Mouse (Mus musculus) lung, postnatal 0 days (tissue): ENCODE results near the gene Abr.

Experiments
- CTCF ChIP-seq: IDR thresholded peaks from 2 replicates; pipeline ENCODE4 v1.5.1; 2016; ENCODE audit warnings: antibody characterized with exemption, mild to moderate bottlenecking
- EP300 ChIP-seq: IDR thresholded peaks from 2 replicates; pipeline ENCODE4 v1.6.1; 2016; ENCODE audit warnings: antibody characterized with exemption, mild to moderate bottlenecking, control low read depth

DNA sequence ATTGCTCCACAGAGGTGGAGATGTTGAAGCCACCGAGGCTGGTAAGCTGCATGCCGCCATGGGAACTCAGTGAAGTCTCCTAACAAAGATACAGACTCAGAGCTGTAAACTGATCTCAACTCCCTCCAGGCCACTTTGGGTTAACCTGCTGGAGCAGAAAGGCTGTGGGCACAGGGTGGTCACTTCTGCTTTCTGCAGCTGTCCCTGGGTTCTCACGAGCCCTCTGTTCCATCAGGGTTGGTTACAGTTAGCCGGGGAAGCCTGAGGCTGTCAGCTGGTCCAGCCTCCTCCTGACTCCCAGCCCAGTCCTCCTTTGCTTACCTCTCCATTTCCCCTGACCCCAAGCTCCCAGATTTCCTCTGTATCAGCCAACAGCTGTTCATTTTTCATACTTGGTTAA, 45.7 kb upstream of the Abr start:
- no peak for TF ChIP-seq CTCF
- TF ChIP-seq EP300 = no peak
